Mouse (Mus musculus) hindbrain, embryonic 14.5 days (tissue): Measurements from ENCODE around the gene Acad10. TPM values are rescaled to one million over a fixed set of nuclear protein-coding genes. Genes with fewer than 3 reads are reported as not detected.
"Not testable (repeated sequence)": the region's sequence is repeated elsewhere in the genome, so short reads cannot be mapped to it uniquely, and the experiment has no call there.

Experiments used
- ATAC-seq: fragments of 200-750 bp; cut with Nextera tagmentation; 2 replicates; pipeline ENCODE4 v1.8.0; 2017; ENCODE audit warnings: moderate number of reproducible peaks, mild to moderate bottlenecking, moderate TSS enrichment, moderate library complexity; ENCODE audit not compliant: low FRiP score
- DNase-seq: peaks from one replicate; pipeline ENCODE4 v3.0.0-alpha.2; 2015; ENCODE audit warnings: low spot score
- H3K27ac ChIP-seq: fragments of 300-500 bp; sonication (generic); 2 replicates; pipeline ENCODE4 v1.5.1; 2014; ENCODE audit warnings: mild to moderate bottlenecking, moderate library complexity
- H3K27me3 ChIP-seq: fragments of 300-500 bp; sonication (generic); 2 replicates; pipeline ENCODE4 v1.6.1; 2014; ENCODE audit warnings: mild to moderate bottlenecking, low read length, mixed read lengths; ENCODE audit not compliant: control insufficient read depth, insufficient read depth
- H3K36me3 ChIP-seq: fragments of 300-500 bp; sonication (generic); replicated peaks from 2 replicates; pipeline ENCODE4 v1.6.1; 2014; ENCODE audit not compliant: control insufficient read depth, insufficient read depth
- H3K4me1 ChIP-seq: fragments of 300-500 bp; sonication (generic); replicated peaks from 2 replicates; pipeline ENCODE4 v1.6.1; 2014; ENCODE audit warnings: antibody characterized with exemption, low read length, mixed read lengths; ENCODE audit not compliant: control insufficient read depth, insufficient read depth
- H3K4me2 ChIP-seq: fragments of 300-500 bp; sonication (generic); replicated peaks from 2 replicates; pipeline ENCODE4 v1.6.1; 2014; ENCODE audit warnings: mild to moderate bottlenecking, moderate library complexity
- H3K4me3 ChIP-seq: fragments of 300-500 bp; sonication (generic); replicated peaks from 2 replicates; pipeline ENCODE4 v1.5.1; 2014; ENCODE audit warnings: mild to moderate bottlenecking, low read length
- H3K9ac ChIP-seq: fragments of 300-500 bp; sonication (generic); 2 replicates; pipeline ENCODE4 v1.6.1; 2014
- H3K9me3 ChIP-seq: fragments of 300-500 bp; sonication (generic); 2 replicates; pipeline ENCODE4 v1.6.1; 2016; ENCODE audit warnings: low read length; ENCODE audit not compliant: control insufficient read depth
- WGBS: fragments of 180-500 bp; shearing (Covaris S2); extraction: QIAGEN DNeasy Blood & Tissue Kit; methylation state at CpG from one replicate; pipeline ENCODE4 v1.1.7; 2014; 5-methylcytosine and 5-hydroxymethylcytosine counted together
- polyA plus RNA-seq: library from polyadenylated mRNA; unstranded; fragments of >200 nt; fragmentation: Nextera tagmentation; extraction: Ambion mirVana; gene quantifications from 2 replicates; pipeline ENCODE4 v1.2.1, GENCODE M21; 2014

The Acad10 gene
- polyA plus RNA-seq, 1 experiment from 2014 or later = 1.7 TPM

GRCm38 (mm10) chr5:121691436-121691835 is 31.1 kb upstream of the Acad10 start:
- peaks cover 20% of the 10 kb centered on the region for H3K36me3 ChIP-seq
- not testable (repeated sequence) for H3K9ac ChIP-seq, H3K27ac ChIP-seq, DNase-seq, H3K27me3 ChIP-seq, ATAC-seq, H3K4me1 ChIP-seq, H3K4me2 ChIP-seq, H3K9me3 ChIP-seq, H3K4me3 ChIP-seq
- 93% methylated on average over 7 of the region's 7 CpGs for WGBS

DNA sequence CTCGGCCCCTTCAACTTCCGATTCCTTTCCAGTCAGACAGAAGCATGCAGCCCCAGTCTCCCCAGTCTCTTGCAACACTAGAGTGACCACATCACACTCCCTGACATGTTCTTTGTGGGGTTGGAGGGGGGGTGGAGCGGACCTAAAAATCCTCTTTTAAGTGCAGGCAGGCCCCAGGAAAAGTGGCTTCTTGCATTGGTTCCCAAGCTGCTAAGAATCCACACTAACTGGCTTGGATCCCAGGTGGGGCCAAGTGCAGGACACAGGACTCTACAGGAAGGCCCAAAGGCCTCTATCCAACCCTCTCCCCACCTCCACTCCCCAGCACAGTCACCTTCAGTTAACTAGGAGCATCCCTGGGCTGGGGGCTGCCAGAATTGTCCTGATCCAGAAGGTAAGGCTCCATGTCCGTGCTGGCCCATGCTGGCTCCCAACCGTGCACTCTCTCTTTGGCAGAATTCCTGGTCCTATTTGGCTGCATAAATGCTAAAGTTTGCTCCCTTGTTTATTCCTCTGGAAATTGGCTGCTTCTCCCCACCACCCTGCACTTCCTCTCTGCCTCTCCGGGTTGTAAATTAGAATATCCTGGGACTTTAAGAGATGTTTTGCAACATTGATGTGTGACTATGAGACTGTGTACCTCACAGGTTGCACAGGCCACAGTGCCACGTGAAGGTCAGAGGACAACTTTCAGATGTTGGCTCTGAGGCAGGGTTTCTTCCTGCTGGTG is 30.3 kb upstream of the Acad10 start:
- Histone ChIP-seq H3K27ac (no peak overlapping the region), H3K36me3 (peaks cover 28% of the 10 kb centered on the region), H3K27me3 (no peaks in the 10 kb centered on the region), H3K4me3 (no peak overlapping the region), H3K4me2 (no peak overlapping the region), H3K4me1 (no peaks in the 10 kb centered on the region), H3K9ac (no peak overlapping the region), H3K9me3 (no peaks in the 10 kb centered on the region)
- DNase-seq = no peak
- 80% methylated on average over 7 of the region's 7 CpGs for WGBS
- no peak for ATAC-seq

DNA sequence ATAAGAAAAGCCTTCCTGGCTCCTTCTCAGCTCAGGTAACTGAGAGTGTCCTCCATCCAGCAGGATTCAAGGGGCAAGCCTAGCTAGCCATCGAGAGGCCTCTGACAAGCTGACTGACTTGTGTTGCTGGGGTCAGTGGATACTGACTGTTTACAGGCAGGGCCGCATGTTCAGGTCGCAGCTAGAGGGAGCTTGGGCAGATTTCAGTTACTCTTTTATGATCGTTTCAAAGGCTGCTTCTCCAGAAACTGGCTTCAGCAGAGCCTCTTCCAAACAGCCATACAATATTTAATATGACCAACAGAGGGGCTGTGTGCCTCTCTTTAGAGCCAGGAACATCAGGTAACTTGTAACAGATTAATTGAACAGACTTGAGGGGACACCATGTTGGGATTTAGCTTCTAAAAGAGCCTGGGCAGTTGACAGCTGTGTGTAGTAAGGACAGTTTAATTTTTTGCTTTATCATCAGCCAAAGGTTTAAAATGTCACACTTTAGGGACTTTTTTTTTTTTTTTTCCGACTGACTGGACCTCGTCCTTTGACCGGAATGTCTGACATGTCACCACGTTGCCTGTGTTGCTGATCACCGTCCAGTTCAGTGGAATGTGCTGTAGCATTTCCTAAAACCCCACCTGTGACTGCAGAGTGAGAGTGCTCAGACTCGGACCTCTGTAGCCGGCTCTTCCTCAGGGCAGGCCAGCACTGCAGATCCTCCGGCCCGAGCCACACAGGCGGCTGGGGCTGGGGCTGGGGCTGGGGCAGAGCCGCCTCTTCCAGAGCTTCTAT is 26.0 kb upstream of the Acad10 start:
- no peak overlapping the region for H3K4me3 ChIP-seq
- ATAC-seq (no peak), DNase-seq (no peak)
- H3K27ac ChIP-seq = no peak overlapping the region
- H3K4me2 ChIP-seq = no peak overlapping the region
- H3K36me3 ChIP-seq = peaks cover 70% of the 10 kb centered on the region
- no peaks in the 10 kb centered on the region for H3K9me3 ChIP-seq
- no peaks in the 10 kb centered on the region for H3K27me3 ChIP-seq
- H3K9ac ChIP-seq = no peak overlapping the region
- WGBS = 83% methylated on average over 15 of the region's 15 CpGs
- H3K4me1 ChIP-seq = no peaks in the 10 kb centered on the region

DNA sequence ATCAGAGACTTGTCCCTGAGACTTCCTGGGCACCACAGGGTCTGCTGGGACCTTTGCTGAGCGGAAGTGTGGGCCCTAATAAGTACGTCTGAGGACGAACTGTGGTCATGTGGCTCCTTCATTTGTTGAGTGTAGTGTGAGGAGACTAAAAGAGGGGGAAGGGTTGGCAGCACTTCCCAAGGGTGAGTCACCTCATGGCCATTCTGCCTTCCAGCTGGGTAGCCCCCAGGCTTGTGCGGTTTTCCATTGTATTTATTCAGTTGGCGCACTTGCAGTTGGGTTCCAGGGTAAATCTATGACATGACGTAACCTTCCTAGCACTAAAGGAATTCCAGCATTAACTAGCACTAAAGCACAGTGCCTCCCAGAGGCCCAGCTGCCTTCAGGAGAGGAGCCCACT is 25.2 kb upstream of the Acad10 start:
- Histone ChIP-seq H3K9me3 (no peaks in the 10 kb centered on the region), H3K36me3 (peaks cover 78% of the 10 kb centered on the region), H3K4me3 (no peak overlapping the region), H3K9ac (no peak overlapping the region), H3K27ac (no peak overlapping the region), H3K4me1 (no peaks in the 10 kb centered on the region), H3K27me3 (no peaks in the 10 kb centered on the region), H3K4me2 (no peak overlapping the region)
- DNase-seq = no peak
- WGBS = 87% methylated on average over 6 of the region's 6 CpGs
- no peak for ATAC-seq

- Histone ChIP-seq H3K9ac (no peak overlapping the region), H3K4me2 (no peak overlapping the region), H3K27ac (no peak overlapping the region), H3K36me3 (peaks cover 99% of the 10 kb centered on the region), H3K4me1 (no peaks in the 10 kb centered on the region), H3K4me3 (no peak overlapping the region), H3K9me3 (no peaks in the 10 kb centered on the region), H3K27me3 (no peaks in the 10 kb centered on the region)
- 98% methylated on average over 2 of the region's 2 CpGs for WGBS
- DNase-seq (no peak), ATAC-seq (no peak)
Measured at GRCm38 (mm10) chr5:121682250-121682649, 21.9 kb upstream of the Acad10 start.

DNA sequence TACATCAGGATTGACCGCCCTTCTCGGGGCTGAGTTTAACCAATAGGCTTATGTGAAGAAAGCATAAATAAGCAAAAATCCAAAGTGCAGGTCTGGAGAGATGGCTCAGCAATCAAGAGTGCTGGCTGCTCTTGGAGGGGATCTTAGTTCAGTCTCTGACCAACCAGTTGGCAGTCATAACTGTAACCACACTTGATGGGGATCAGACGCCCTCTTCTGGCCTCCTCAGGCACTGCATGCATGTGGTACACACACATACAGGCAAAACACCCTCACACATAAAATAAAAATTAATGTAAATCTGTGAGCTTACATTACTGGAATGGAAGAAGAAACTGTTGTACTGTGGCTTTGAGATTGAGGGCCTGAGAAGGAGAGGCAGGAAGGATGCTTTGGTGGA is 10.1 kb upstream of the Acad10 start:
- Histone ChIP-seq H3K27ac (no peak overlapping the region), H3K27me3 (no peaks in the 10 kb centered on the region), H3K36me3 (peaks cover 75% of the 10 kb centered on the region), H3K9ac (no peak overlapping the region), H3K9me3 (no peaks in the 10 kb centered on the region), H3K4me2 (no peak overlapping the region), H3K4me1 (no peaks in the 10 kb centered on the region), H3K4me3 (no peak overlapping the region)
- no peak for ATAC-seq
- DNase-seq = no peak
- WGBS = 79% methylated on average over 3 of the region's 3 CpGs

GRCm38 (mm10) chr5:121668411-121668810 is 8.1 kb upstream of the Acad10 start:
- Histone ChIP-seq H3K36me3 (peaks cover 76% of the 10 kb centered on the region), H3K4me1 (no peaks in the 10 kb centered on the region), H3K27ac (no peak overlapping the region), H3K9me3 (no peaks in the 10 kb centered on the region), H3K27me3 (no peaks in the 10 kb centered on the region), H3K9ac (no peak overlapping the region), H3K4me3 (no peak overlapping the region), H3K4me2 (no peak overlapping the region)
- no peak for ATAC-seq
- 83% methylated on average over 6 of the region's 6 CpGs for WGBS
- DNase-seq = no peak

GRCm38 (mm10) chr5:121667067-121667466 is 6.8 kb upstream of the Acad10 start:
- no peak overlapping the region for H3K4me3 ChIP-seq
- H3K27me3 ChIP-seq = no peaks in the 10 kb centered on the region
- no peak overlapping the region for H3K9ac ChIP-seq
- H3K4me1 ChIP-seq = peaks cover 2% of the 10 kb centered on the region; the same call in 1 of the 2 replicates
- H3K4me2 ChIP-seq = no peak overlapping the region
- DNase-seq (no peak), ATAC-seq (no peak)
- 94% methylated on average over 4 of the region's 4 CpGs for WGBS
- H3K9me3 ChIP-seq = no peaks in the 10 kb centered on the region
- H3K36me3 ChIP-seq = peaks cover 75% of the 10 kb centered on the region
- no peak overlapping the region for H3K27ac ChIP-seq

GRCm38 (mm10) chr5:121664971-121665370 is 4.7 kb upstream of the Acad10 start:
- H3K27me3 ChIP-seq = no peaks in the 10 kb centered on the region
- no peak overlapping the region for H3K4me3 ChIP-seq
- peaks cover 66% of the 10 kb centered on the region for H3K36me3 ChIP-seq
- H3K4me2 ChIP-seq = no peak overlapping the region
- DNase-seq (no peak), ATAC-seq (no peak)
- 98% methylated on average over 9 of the region's 9 CpGs for WGBS
- no peak overlapping the region for H3K27ac ChIP-seq
- H3K4me1 ChIP-seq = peaks cover 15% of the 10 kb centered on the region
- H3K9ac ChIP-seq = no peak overlapping the region
- H3K9me3 ChIP-seq = no peaks in the 10 kb centered on the region
